Mouse (Mus musculus): ENCODE data around the gene BC005624. TPM values are rescaled to one million over a fixed set of nuclear protein-coding genes. Genes with fewer than 3 reads are reported as not detected.

BC005624 gene
- polyA plus RNA-seq, 1 experiment from 2014 or later, result 56.9 TPM

DNA sequence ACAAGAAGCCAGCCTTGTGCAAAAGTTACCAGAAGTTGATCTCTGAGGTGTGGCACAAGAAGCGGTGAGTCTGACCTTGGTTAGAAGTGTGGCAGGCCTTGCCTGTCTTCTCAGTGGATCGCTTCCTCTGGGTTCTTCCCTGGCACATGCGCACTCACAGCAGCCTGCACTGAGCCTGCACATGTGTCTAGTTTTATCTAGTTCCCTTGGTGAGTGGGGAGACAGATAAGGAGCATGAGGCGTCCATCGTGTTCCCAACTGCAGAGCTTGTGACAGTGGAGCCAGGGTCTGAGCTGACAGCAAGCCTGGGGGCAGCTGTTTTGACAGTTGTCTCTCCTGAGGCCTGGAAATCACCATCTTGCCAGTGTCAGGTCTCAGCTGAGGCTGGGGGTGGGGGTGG, 24.4 kb upstream of the BC005624 start:
- ATAC-seq (ENCODE audit: borderline replicate concordance, extremely low read depth, low FRiP score, low TSS enrichment), result no peak
- Histone ChIP-seq H3K9me3 (no peaks in the 10 kb centered on the region), H3K4me1 (no peaks in the 10 kb centered on the region; the same call in 1 of the 2 replicates), H3K27ac (no peak overlapping the region; the same call in 1 of the 2 replicates), H3K36me3 (0 out of 2 replicates have a peak, but pooled peaks cover 4% of the 10 kb centered on the region), H3K4me2 (no peak overlapping the region), H3K4me3 (no peak overlapping the region), H3K27me3 (no peaks in the 10 kb centered on the region), H3K9ac (no peak overlapping the region)
- 55% methylated on average over 5 of the region's 5 CpGs for WGBS

DNA sequence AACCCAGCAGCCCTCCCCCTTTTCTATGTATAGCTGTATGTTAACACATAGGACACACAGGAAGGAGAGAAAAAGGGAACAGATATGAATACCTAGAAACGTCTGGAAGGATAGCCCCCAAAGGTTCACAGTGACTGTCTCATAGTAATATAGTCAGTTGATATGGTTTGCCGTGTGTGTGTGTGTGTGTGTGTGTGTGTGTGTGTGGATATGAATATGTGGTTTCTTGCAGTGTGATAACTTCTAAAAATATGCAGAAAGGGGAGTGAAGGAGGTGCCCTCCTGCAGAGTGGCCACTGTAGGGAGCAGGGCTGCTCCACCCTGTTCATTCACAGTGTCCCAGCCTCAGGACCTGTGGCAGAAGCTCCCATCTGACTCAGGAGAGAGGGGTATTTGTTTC, 23.5 kb upstream of the BC005624 start:
- Histone ChIP-seq H3K4me2 (no peak overlapping the region), H3K9ac (no peak overlapping the region), H3K36me3 (0 out of 2 replicates have a peak, but pooled peaks cover 4% of the 10 kb centered on the region), H3K4me3 (no peak overlapping the region), H3K9me3 (no peaks in the 10 kb centered on the region), H3K27ac (no peak overlapping the region), H3K4me1 (no peaks in the 10 kb centered on the region; the same call in 1 of the 2 replicates), H3K27me3 (no peaks in the 10 kb centered on the region)
- 67% methylated on average over 2 of the region's 2 CpGs for WGBS
- ATAC-seq (ENCODE audit: borderline replicate concordance, extremely low read depth, low FRiP score, low TSS enrichment), result no peak

DNA sequence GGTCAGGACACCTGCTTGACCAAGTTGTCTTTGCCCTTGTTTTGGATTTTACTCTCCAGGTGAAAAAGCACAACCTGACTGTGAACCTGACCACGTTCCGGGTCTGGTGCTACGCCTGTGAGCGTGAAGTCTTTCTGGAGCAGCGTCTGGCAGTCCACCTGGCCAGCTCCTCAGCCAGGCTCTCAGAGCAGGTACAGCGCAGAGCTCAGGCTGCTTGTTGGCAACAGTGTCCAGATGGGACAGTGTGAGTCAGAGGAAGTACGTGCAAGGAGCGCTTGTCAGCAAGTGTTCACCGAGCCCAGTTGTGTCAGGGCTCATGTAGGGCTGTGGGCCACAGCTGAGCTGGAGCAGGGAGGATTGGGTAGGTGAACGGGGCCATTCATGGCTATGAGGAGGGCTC, 20.9 kb upstream of the BC005624 start:
- H3K27me3 ChIP-seq, result no peaks in the 10 kb centered on the region
- no peaks in the 10 kb centered on the region; the same call in 1 of the 2 replicates for H3K4me1 ChIP-seq
- 92% methylated on average over 10 of the region's 10 CpGs for WGBS
- no peak overlapping the region for H3K27ac ChIP-seq
- no peak overlapping the region for H3K4me3 ChIP-seq
- no peaks in the 10 kb centered on the region for H3K36me3 ChIP-seq
- H3K4me2 ChIP-seq, result no peak overlapping the region
- no peak overlapping the region for H3K9ac ChIP-seq
- no peak for ATAC-seq (ENCODE audit: borderline replicate concordance, extremely low read depth, low FRiP score, low TSS enrichment)
- H3K9me3 ChIP-seq, result no peaks in the 10 kb centered on the region

DNA sequence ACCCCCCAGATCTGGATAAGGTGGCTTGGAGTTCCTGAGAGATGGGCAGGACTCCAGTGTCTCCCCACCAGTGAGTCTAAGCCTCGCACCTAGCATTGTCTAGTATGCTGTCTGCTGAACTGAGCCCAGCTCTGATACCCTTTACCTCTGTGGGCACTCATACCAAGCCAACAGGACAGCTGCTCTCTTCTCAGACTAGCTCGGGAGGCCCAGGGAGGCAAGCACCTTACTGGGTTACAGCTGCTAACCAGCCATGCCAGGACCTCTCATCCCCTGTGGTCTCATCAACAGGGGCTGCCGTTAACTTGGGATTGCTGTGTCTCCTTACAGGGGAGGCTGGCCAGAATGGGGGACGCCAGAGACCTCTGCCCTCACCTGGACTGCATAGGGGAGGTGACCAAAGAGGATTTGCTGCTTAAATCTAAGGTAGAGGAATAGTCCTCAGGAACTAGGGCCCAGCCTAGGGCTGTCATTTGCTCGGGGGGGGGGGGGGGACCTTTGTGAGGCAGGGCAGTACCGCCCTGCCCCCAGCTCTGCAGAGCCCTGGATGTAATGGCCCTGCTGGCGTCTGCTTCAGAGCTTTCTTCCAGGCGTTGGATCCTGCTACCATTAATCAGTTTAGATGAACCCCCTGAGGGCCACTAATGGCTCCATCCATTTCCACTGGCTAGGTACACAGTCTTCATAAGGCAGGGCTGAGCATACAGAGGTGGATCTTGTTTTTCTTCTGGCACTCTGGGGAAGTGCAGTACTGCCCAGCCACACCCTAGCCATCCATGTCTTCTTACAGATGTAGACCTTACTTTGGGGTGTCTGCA, 16.7 kb upstream of the BC005624 start:
- WGBS, result 63% methylated on average over 8 of the region's 8 CpGs
- no peak for ATAC-seq (ENCODE audit: borderline replicate concordance, extremely low read depth, low FRiP score, low TSS enrichment)

DNA sequence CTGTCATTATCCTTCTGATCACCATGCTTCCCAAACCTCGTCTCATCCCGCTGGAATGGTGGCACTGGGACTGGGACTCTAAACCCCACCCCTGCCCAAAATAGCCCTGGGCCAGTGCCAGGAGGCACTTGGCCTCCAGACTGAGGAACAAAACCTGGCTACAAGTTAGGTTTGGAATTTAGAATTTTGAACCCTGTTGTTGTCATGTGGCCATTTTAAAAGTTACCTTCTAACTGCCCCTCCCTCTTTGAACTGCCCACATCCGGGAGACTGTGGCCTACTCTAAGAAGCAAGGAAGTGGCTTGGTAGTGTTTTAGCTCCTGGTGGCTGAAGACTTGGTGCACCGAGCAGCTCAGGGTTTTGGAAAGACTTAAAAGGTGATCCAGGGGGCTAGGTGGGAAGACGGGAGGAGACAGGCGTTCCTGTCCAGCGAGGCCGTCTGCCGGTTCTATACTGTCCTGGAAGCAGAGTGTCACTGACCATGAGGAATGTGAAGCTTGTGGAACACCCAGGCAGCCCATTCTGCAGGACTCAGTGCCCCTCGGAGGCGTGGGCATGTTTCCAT, 13.5 kb upstream of the BC005624 start:
- Histone ChIP-seq H3K27me3 (no peaks in the 10 kb centered on the region), H3K9ac (no peak overlapping the region), H3K36me3 (no peaks in the 10 kb centered on the region), H3K4me3 (no peak overlapping the region), H3K4me2 (no peak overlapping the region), H3K9me3 (no peaks in the 10 kb centered on the region), H3K27ac (no peak overlapping the region), H3K4me1 (no peaks in the 10 kb centered on the region)
- 69% methylated on average over 11 of the region's 11 CpGs for WGBS
- no peak for ATAC-seq (ENCODE audit: borderline replicate concordance, extremely low read depth, low FRiP score, low TSS enrichment)

More for the DNA sequence above, 16.7 kb upstream of the BC005624 start:
- H3K9ac ChIP-seq, result no peak overlapping the region
- H3K9me3 ChIP-seq, result no peaks in the 10 kb centered on the region
- H3K4me1 ChIP-seq, result no peaks in the 10 kb centered on the region
- H3K4me2 ChIP-seq, result no peak overlapping the region
- H3K27me3 ChIP-seq, result no peaks in the 10 kb centered on the region
- no peak overlapping the region for H3K27ac ChIP-seq
- H3K36me3 ChIP-seq, result no peaks in the 10 kb centered on the region
- no peak overlapping the region for H3K4me3 ChIP-seq

DNA sequence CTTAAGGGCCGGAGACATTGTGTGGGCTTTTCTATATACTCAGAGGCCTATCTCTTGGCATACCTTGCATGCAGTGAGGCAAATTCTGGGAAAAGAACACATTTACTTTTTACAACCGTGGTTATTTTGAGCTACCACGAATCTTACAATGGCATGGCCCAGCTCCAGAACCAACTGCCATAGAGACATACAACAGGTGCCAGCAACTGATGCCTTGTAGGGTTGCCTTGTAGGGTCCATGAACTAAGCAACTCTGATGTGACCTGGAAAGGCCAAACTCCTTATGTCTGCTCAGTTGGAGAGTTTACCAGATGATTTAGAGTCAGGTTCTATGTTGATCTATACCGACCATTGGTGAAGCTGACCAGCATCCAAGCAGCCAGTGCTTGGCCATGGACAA, 12.9 kb upstream of the BC005624 start:
- WGBS, result 90% methylated on average over 4 of the region's 4 CpGs
- ATAC-seq (ENCODE audit: borderline replicate concordance, extremely low read depth, low FRiP score, low TSS enrichment), result no peak
- Histone ChIP-seq H3K27ac (no peak overlapping the region), H3K4me3 (no peak overlapping the region), H3K27me3 (no peaks in the 10 kb centered on the region), H3K4me1 (no peaks in the 10 kb centered on the region), H3K9ac (no peak overlapping the region), H3K9me3 (no peaks in the 10 kb centered on the region), H3K4me2 (no peak overlapping the region), H3K36me3 (no peaks in the 10 kb centered on the region)

DNA sequence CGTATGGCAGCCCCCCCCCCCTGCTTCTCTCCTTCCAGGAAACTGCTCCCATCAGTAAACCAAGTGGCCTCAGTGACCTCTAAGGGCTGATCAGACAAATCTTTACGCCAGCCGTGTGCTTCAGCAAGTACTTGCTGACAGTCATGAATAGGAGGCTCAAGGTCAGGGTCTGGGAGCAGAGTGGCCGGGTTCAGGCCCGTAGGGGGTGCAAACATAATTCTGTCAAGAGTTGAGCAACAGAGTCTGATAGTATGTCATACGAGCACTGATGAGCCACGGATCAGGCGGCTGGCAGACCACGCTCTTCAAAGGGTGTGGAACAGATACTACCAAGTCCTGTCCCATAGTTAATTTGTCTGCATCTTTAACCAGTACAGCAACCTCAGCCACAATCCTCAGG, 8.2 kb upstream of the BC005624 start:
- H3K36me3 ChIP-seq, result no peaks in the 10 kb centered on the region
- no peak for ATAC-seq (ENCODE audit: borderline replicate concordance, extremely low read depth, low FRiP score, low TSS enrichment)
- H3K9me3 ChIP-seq, result no peaks in the 10 kb centered on the region
- no peak overlapping the region for H3K4me2 ChIP-seq
- WGBS, result 76% methylated on average over 9 of the region's 9 CpGs
- no peaks in the 10 kb centered on the region for H3K27me3 ChIP-seq
- peaks cover 8% of the 10 kb centered on the region for H3K4me1 ChIP-seq
- no peak overlapping the region for H3K27ac ChIP-seq
- no peak overlapping the region for H3K9ac ChIP-seq
- H3K4me3 ChIP-seq, result no peak overlapping the region

DNA sequence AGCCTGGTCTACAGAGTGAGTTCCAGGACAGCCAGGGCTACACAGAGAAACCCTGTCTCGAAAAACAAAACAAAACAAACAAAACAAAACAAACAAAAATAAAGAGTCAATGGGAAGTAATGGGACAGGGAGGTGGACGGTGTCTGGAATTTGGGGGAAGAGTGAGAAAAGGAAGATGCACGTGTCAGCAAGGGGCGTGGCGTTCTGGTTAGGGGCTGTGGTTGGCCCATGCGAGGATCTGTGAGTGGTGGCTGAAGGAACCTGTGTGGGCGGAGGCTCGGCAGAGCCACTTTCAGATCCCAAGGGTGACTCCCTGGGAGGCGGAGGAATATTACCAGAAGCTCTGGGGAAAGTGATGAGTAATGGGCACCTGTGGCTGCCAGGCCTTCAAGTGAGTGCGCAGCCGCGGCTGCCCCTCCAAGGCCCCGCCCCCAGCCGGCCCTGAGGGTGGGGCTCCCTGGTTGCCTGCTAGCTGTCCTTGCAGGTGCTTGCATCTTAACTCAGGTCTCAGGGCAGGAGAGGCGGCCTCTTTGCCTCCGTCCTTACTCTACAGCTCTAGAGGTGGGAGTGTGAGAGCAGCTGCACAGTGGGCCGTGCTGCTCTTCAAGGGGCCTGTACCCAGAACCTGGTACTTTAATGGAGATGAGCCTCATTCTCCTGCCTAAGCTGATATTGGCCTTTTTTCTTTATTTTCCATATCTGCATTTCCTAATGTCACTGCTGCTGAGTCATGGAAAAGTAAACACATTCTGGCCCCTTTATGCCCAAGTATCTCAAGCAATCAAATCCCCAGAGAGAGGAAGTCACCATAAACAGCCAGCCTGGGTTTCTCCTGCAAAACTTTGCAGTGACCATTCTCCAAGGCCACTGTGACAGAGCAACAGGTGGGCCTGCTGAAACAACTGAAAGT, 3.4 kb upstream of the BC005624 start:
- H3K4me2 ChIP-seq, result peak overlapping the region; percentile 30
- H3K27me3 ChIP-seq, result no peaks in the 10 kb centered on the region
- no peaks in the 10 kb centered on the region for H3K9me3 ChIP-seq
- WGBS, result 19% methylated on average over 17 of the region's 17 CpGs
- H3K4me3 ChIP-seq, result no peak overlapping the region
- no peak overlapping the region for H3K9ac ChIP-seq
- no peaks in the 10 kb centered on the region for H3K36me3 ChIP-seq
- ATAC-seq (ENCODE audit: borderline replicate concordance, extremely low read depth, low FRiP score, low TSS enrichment), result no peak
- H3K27ac ChIP-seq, result peak overlapping the region; percentile 67; the same call in 1 of the 2 replicates
- H3K4me1 ChIP-seq, result peaks cover 31% of the 10 kb centered on the region

DNA sequence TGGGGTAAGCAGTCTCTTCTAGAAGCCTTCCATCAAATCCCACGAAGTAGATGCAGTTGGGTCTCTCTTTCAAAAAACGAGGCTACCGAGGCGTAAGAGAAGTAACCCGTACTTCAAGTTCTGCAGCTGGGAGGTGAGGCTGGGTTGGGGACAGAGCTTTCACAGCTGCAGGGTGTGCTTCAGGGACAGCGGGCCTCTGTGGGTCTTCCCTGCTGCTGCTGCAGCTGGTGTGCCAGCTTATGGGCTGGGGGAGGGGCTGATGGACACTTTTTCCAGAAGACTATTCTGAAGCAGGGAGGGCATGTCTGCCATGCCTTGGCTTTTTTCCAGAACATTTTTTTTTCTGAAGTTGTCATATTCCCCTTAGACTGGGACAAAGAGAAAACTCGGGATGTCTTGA, 1.0 kb upstream of the BC005624 start:
- no peaks in the 10 kb centered on the region for H3K27me3 ChIP-seq
- H3K27ac ChIP-seq, result no peak overlapping the region
- peak overlapping the region; percentile 92 for H3K4me2 ChIP-seq
- peaks cover 31% of the 10 kb centered on the region for H3K4me1 ChIP-seq
- ATAC-seq (ENCODE audit: borderline replicate concordance, extremely low read depth, low FRiP score, low TSS enrichment), result no peak
- H3K9ac ChIP-seq, result peak overlapping the region; percentile 65
- H3K9me3 ChIP-seq, result no peaks in the 10 kb centered on the region
- peak overlapping the region; percentile 77 for H3K4me3 ChIP-seq
- peaks cover 15% of the 10 kb centered on the region for H3K36me3 ChIP-seq
- 39% methylated on average over 7 of the region's 7 CpGs for WGBS

DNA sequence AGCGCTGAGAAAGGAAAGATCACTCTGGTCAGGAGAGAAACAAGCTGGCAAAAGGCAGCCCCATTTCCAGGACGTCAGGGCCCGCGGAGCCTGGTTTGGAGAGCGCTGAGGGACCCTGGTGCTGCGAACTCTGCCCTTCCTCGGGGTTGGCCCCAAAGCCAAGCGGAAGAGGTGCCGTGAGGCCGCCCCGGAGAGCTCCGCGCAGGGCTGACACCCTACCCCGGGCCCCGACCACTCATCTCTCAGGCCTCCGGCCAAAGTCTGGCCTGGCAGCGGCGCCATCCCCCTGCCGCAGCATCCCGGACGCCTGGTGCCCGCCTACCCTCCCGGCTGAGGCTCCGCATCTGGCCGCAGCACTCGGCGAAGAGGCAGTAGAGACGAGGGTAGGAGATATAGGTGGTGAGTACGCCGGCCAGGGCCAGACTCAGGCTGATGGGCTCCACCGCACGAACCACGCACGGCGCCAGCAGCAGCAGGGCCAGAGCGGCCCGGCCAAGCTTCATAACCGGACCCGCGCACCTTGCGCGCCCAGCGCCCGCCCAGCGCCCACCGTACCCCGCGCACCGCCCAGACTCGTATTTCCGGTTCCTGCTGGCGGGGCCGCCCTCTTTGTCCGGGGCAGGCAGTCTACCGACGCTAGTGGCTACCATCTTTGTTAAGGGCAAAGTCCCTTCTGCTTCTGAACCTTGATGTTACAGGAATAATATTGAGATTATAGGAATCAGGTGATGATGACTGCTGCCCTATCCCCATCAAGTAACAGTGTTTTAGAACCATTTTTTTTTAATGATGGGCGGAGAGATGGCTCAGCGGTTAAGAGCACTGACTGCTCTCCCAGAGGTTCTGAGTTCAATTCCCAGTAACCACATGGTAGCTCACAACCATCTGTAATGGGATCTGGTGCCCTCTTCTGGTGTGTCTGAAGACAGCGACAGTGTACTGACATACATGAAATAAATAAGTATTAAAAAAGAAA, 14.4 kb downstream of the BC005624 start, which contains the start of gene Tor1a:
TSS of gene Tor1a (minus strand) at position 582 of the 976 bp plus-strand sequence.
- ATAC-seq (ENCODE audit: borderline replicate concordance, extremely low read depth, low FRiP score, low TSS enrichment), result peak; percentile 91
- peak within 1 kb of the TSS; percentile 96 for H3K9ac ChIP-seq
- WGBS, result 2% methylated on average over 54 of the region's 59 CpGs
- H3K27me3 ChIP-seq, result no peaks in the 10 kb centered on the region
- peaks cover 16% of the 10 kb centered on the region for H3K4me1 ChIP-seq
- H3K27ac ChIP-seq, result peak within 1 kb of the TSS; percentile 66
- no peaks in the 10 kb centered on the region for H3K9me3 ChIP-seq
- H3K4me2 ChIP-seq, result peak within 1 kb of the TSS; percentile 91
- H3K36me3 ChIP-seq, result peaks cover 26% of the 10 kb centered on the region
- peak within 1 kb of the TSS; percentile 99 for H3K4me3 ChIP-seq

DNA sequence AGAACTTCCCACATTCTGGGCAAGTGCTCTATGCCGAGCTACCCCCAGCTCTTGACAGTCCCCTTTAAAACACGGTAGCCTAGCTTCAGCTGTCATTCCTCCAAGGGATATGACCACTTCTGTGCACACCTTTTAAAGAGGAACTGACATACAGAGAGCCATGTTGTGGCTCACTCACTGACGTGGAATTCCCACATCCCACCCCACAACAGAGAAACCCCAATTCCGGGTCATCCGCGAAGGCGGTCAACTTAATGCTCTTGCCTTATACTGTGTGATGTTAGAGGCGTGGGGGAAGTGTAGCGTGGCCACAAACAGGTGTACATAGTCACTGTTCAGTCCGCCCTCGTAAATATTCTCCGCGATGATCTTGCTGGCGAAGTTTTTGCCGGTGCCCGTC, 15.2 kb downstream of the BC005624 start:
- 12% methylated on average over 16 of the region's 16 CpGs for WGBS
- ATAC-seq (ENCODE audit: borderline replicate concordance, extremely low read depth, low FRiP score, low TSS enrichment), result no peak
- Histone ChIP-seq H3K4me2 (peak overlapping the region; percentile 91), H3K9ac (peak overlapping the region; percentile 96), H3K4me1 (peaks cover 16% of the 10 kb centered on the region), H3K27me3 (no peaks in the 10 kb centered on the region), H3K9me3 (no peaks in the 10 kb centered on the region), H3K27ac (no peak overlapping the region; the same call in 1 of the 2 replicates), H3K4me3 (peak overlapping the region; percentile 99), H3K36me3 (peaks cover 30% of the 10 kb centered on the region)

Data from lung, embryonic 15.5 days (tissue).